ENCODE assay signal across 9 mouse cellular contexts in the genomic region with DNA sequence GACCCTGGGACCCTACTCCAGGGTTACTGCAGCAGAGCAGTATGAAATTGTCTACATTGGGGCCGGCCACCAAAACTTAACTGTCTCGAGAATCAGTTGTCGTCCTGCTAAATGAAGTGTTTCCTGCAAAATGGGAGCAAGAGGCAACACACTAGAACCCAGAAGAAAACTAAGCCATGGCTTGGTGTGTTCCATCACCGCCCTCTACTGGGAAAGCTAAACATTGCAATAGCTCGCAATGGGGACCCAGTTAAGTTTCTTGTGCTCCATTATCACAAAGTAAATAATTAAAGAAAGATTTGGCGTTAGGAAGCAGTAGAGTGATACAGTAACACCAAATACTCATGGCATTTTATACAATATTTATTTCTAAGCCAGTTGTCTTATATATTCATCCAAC.
DNase-seq lines count a peak whose midpoint lies in the region; ATAC-seq lines count a peak whose summit lies in the region.
"Had no signal": no experiment of that assay in that cellular context is flagged by ENCODE, and none has a peak within 500 bp of the region (broad histone marks: within the 10 kb centered on the region; RNA-seq: fewer than 3 reads in every experiment).

No protein-coding gene starts in this region.

- H3K9ac ChIP-seq in kidney, embryonic 15.5 days = no peak overlapping the region
- H3K9ac ChIP-seq in forebrain, embryonic 15.5 days (replicated peaks) = no peak overlapping the region
- H3K9ac ChIP-seq: limb, embryonic 13.5 days had no signal

- H3K4me3 ChIP-seq in kidney, embryonic 15.5 days (replicated peaks) = no peak overlapping the region
- H3K4me3 ChIP-seq in forebrain, embryonic 15.5 days = no peak overlapping the region
- H3K4me3 ChIP-seq: limb, embryonic 13.5 days had no signal

- no peak for ATAC-seq in kidney, embryonic 15.5 days (replicated peaks; ENCODE audit: low FRiP score)
- ATAC-seq in forebrain, embryonic 15.5 days (replicated peaks) = no peak

- H3K36me3 ChIP-seq in kidney, embryonic 15.5 days = no peaks in the 10 kb centered on the region
- H3K36me3 ChIP-seq in forebrain, embryonic 15.5 days = no peaks in the 10 kb centered on the region
- H3K36me3 ChIP-seq: limb, embryonic 13.5 days had no signal

- H3K4me2 ChIP-seq in kidney, embryonic 15.5 days = no peak overlapping the region
- H3K4me2 ChIP-seq in forebrain, embryonic 15.5 days (replicated peaks) = no peak overlapping the region
- H3K4me2 ChIP-seq: limb, embryonic 13.5 days had no signal

- H3K9me3 ChIP-seq in kidney, embryonic 15.5 days (replicated peaks) = no peaks in the 10 kb centered on the region
- no peaks in the 10 kb centered on the region for H3K9me3 ChIP-seq in forebrain, embryonic 15.5 days
- H3K9me3 ChIP-seq: limb, embryonic 13.5 days had no signal

- H3K27me3 ChIP-seq in kidney, embryonic 15.5 days = no peaks in the 10 kb centered on the region
- no peaks in the 10 kb centered on the region for H3K27me3 ChIP-seq in forebrain, embryonic 15.5 days

- H3K27ac ChIP-seq in kidney, embryonic 15.5 days = no peak overlapping the region
- H3K27ac ChIP-seq in forebrain, embryonic 15.5 days (replicated peaks) = no peak overlapping the region
- H3K27ac ChIP-seq: limb, embryonic 13.5 days had no signal

- H3K4me1 ChIP-seq in kidney, embryonic 15.5 days = peaks cover 5% of the 10 kb centered on the region; the same call in 1 of the 2 replicates
- H3K4me1 ChIP-seq in forebrain, embryonic 15.5 days = no peaks in the 10 kb centered on the region

- 17% methylated on average over 6 of the region's 6 CpGs for WGBS in kidney, embryonic 15.5 days
- 35% methylated on average over 6 of the region's 6 CpGs for WGBS in forebrain, embryonic 15.5 days

- peak; percentile 41 for DNase-seq in kidney, adult 18-20 months
- peak; percentile 4 for DNase-seq in NIH3T3 (ENCODE audit: low read depth)
- DNase-seq in cerebellum, adult 9-11 months = peak; percentile 39
- peak; percentile 59 for DNase-seq in induced T-regulatory cell, adult 2 months (ENCODE audit: low read depth)
- peak; percentile 60 to 83 for DNase-seq in left cerebral cortex, postnatal 25 days (ENCODE audit: low spot score in 2 of 2)
- peak; percentile 59 for DNase-seq in right cerebral cortex, adult 18-20 months

- intact Hi-C loops in left cerebral cortex, postnatal 25 days (cut with DNase I) = loop anchor here (1.0 to 2.0 kb wide), 2 partner anchors 73 to 219 kb away; no protein-coding TSS in a partner anchor

Comparison
In these comparisons a context has a peak if more than half of its experiments do, and no peak if none do; other contexts are left out.
1. DNase-seq: peak in every context shown above with its lines; median percentile 72 in left cerebral cortex, postnatal 25 days; 59 in induced T-regulatory cell, adult 2 months; 59 in right cerebral cortex, adult 18-20 months; 41 in kidney, adult 18-20 months; 39 in cerebellum, adult 9-11 months; 4 in NIH3T3.